Mouse (Mus musculus): ENCODE results near the gene H2afy. TPM values are rescaled to one million over a fixed set of nuclear protein-coding genes. Genes with fewer than 3 reads are reported as not detected.

The H2afy gene
- 85.2 and 110 TPM in 2 replicates for polyA plus RNA-seq (2012; rRNA removed)

DNA sequence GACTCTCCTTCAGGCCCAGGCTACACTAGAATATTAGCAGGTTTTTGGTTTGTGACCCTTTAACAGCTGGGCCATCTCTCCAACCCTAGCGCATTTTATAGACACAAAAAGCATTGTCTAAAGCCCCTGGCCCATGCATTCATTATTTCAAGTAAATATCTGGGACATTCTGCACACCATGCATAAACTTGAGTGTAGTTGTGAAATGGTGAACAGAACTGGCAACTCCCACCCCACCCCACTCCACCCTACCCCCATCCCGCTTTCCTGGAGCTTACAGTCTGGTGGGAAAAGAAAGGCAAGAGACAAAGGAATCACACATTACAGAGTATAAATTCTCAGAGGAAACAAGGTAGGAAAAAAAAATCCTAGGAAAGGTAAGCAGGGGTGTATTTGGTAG, at the start of gene H2afy:
H2afy (minus strand) TSS at position 162 of the 400 bp plus-strand sequence.
- Histone ChIP-seq H3K4me3 (replicated peaks; ENCODE audit: extremely low read depth, low read depth, low read length) (peak within 1 kb of the TSS; percentile 78), H3K4me1 (ENCODE audit: control insufficient read depth, insufficient read depth, low read length) (peaks cover 10% of the 10 kb centered on the region; the same call in 1 of the 2 replicates)
- no peak for DNase-seq
- 96% methylated on average over 2 of the region's 2 CpGs for WGBS
- TF ChIP-seq POLR2A (IDR thresholded peaks at IDR 0.05; ENCODE audit: borderline replicate concordance, extremely low read depth, low read depth, low read length) (no peak), CTCF (IDR thresholded peaks at IDR 0.05; ENCODE audit: insufficient read depth, low read length) (no peak)

- 78% methylated on average over 5 of the region's 5 CpGs for WGBS
- DNase-seq: no peak
- Histone ChIP-seq H3K4me1 (ENCODE audit: control insufficient read depth, insufficient read depth, low read length) (no peaks in the 10 kb centered on the region), H3K4me3 (replicated peaks; ENCODE audit: extremely low read depth, low read depth, low read length) (no peak overlapping the region)
- TF ChIP-seq CTCF (IDR thresholded peaks at IDR 0.05; ENCODE audit: insufficient read depth, low read length): no peak
- no peak for TF ChIP-seq POLR2A (IDR thresholded peaks at IDR 0.05; ENCODE audit: borderline replicate concordance, extremely low read depth, low read depth, low read length)
Measured at GRCm38 (mm10) chr13:56183687-56184086, 47.5 kb upstream of the H2afy start.

DNA sequence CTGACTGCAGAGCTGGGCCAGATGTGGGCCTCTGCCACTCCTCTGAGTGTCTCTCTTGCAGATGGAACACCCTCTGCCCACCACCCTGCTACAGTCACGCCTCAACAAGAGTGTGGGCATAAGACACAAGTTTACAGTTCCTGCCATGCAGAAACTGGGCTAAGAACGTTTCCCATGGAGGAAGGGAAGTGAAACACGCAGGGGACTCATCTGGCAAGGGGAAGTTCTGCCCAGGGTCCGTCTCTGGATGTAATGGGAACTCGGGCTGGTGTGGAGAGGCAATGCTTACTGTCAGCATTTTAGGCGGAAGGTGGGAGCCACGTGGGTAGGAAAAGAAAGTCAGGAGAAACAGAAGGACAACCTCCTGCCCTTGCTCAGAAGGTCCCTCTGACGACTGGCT, 45.3 kb upstream of the H2afy start:
- no peak for DNase-seq
- no peak for TF ChIP-seq CTCF (IDR thresholded peaks at IDR 0.05; ENCODE audit: insufficient read depth, low read length)
- no peak for TF ChIP-seq POLR2A (IDR thresholded peaks at IDR 0.05; ENCODE audit: borderline replicate concordance, extremely low read depth, low read depth, low read length)
- Histone ChIP-seq H3K4me1 (ENCODE audit: control insufficient read depth, insufficient read depth, low read length) (no peaks in the 10 kb centered on the region), H3K4me3 (replicated peaks; ENCODE audit: extremely low read depth, low read depth, low read length) (no peak overlapping the region)
- WGBS: 60% methylated on average over 8 of the region's 8 CpGs

DNA sequence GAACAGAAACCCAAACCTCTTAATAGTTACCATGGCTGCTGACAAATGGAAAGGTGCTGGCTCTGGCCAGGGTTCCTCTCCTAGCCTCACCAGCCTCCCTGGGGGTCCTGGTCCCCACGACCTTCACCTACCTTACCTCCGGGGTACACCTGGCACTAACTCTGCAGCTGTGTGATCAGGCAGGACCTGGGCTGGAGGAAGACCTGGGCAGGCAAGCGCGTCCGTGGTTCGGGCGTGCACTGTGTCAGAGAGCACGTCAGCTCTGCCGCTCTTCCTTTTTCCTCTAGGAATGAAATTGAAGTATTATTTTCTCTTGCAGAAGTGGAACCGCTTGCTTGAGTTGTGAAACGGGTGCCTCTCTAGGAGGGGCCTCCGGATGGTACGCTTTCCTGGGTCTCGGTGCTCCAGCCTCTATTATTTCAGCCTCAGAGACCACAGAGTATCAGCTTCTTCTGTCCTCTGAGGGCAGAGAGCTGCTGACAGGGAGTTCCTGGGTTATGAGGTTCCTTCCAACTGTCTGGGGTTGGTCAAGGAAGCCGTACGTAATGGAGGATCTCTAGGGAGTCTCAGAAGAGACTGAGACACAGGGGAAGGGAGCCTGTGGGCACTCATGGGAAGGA, 42.4 kb upstream of the H2afy start, which contains the start of gene Tifab:
Tifab (minus strand) TSS at position 470 of the 620 bp plus-strand sequence.
- 74% methylated on average over 16 of the region's 16 CpGs for WGBS
- peak within 1 kb of the TSS; percentile 39 for H3K4me3 ChIP-seq (replicated peaks; ENCODE audit: extremely low read depth, low read depth, low read length)
- H3K4me1 ChIP-seq (ENCODE audit: control insufficient read depth, insufficient read depth, low read length): no peaks in the 10 kb centered on the region
- TF ChIP-seq CTCF (IDR thresholded peaks at IDR 0.05; ENCODE audit: insufficient read depth, low read length): no peak
- TF ChIP-seq POLR2A (IDR thresholded peaks at IDR 0.05; ENCODE audit: borderline replicate concordance, extremely low read depth, low read depth, low read length): peak; percentile 64; the same call in 1 of the 2 replicates
- no peak for DNase-seq

- 77% methylated on average over 9 of the region's 9 CpGs for WGBS
- Histone ChIP-seq H3K4me1 (ENCODE audit: control insufficient read depth, insufficient read depth, low read length) (no peaks in the 10 kb centered on the region), H3K4me3 (replicated peaks; ENCODE audit: extremely low read depth, low read depth, low read length) (no peak overlapping the region)
- TF ChIP-seq POLR2A (IDR thresholded peaks at IDR 0.05; ENCODE audit: borderline replicate concordance, extremely low read depth, low read depth, low read length) (no peak), CTCF (IDR thresholded peaks at IDR 0.05; ENCODE audit: insufficient read depth, low read length) (no peak)
- DNase-seq: no peak
Measured at GRCm38 (mm10) chr13:56176310-56176709, 40.1 kb upstream of the H2afy start.

- no peak for DNase-seq
- 47% methylated on average over 4 of the region's 4 CpGs for WGBS
Measured at GRCm38 (mm10) chr13:56175848-56176247, 39.7 kb upstream of the H2afy start.

GRCm38 (mm10) chr13:56172901-56173545, 36.9 kb upstream of the H2afy start:
- no peak for DNase-seq
- no peak overlapping the region for H3K4me3 ChIP-seq (replicated peaks; ENCODE audit: extremely low read depth, low read depth, low read length)
- 43% methylated on average over 7 of the region's 7 CpGs for WGBS
- TF ChIP-seq POLR2A (IDR thresholded peaks at IDR 0.05; ENCODE audit: borderline replicate concordance, extremely low read depth, low read depth, low read length): no peak
- no peak for TF ChIP-seq CTCF (IDR thresholded peaks at IDR 0.05; ENCODE audit: insufficient read depth, low read length)
- H3K4me1 ChIP-seq (ENCODE audit: control insufficient read depth, insufficient read depth, low read length): no peaks in the 10 kb centered on the region

More at GRCm38 (mm10) chr13:56175848-56176247, 39.7 kb upstream of the H2afy start:
- H3K4me3 ChIP-seq (replicated peaks; ENCODE audit: extremely low read depth, low read depth, low read length): no peak overlapping the region
- H3K4me1 ChIP-seq (ENCODE audit: control insufficient read depth, insufficient read depth, low read length): no peaks in the 10 kb centered on the region
- TF ChIP-seq CTCF (IDR thresholded peaks at IDR 0.05; ENCODE audit: insufficient read depth, low read length) (no peak), POLR2A (IDR thresholded peaks at IDR 0.05; ENCODE audit: borderline replicate concordance, extremely low read depth, low read depth, low read length) (no peak)

DNA sequence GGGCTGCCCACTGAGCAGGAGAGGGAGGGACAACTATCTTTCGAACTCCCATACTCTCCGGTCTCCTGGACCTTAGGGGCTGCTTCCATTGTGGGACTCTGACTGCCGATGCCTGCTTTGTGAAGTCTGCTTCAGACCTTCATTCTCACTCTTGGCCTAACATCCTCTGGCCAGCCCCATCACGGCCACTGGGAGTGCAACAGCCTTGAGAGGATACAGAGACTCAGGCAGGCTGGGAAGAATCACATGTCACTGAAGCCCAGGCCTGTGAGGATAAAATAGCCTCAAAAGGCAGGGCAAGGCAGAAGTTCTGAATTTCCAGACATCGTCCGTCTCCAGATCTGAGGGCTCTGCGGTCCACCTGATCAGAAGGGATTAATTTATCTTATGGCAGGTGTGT, 35.9 kb upstream of the H2afy start:
- 82% methylated on average over 7 of the region's 7 CpGs for WGBS
- H3K4me1 ChIP-seq (ENCODE audit: control insufficient read depth, insufficient read depth, low read length): no peaks in the 10 kb centered on the region

DNA sequence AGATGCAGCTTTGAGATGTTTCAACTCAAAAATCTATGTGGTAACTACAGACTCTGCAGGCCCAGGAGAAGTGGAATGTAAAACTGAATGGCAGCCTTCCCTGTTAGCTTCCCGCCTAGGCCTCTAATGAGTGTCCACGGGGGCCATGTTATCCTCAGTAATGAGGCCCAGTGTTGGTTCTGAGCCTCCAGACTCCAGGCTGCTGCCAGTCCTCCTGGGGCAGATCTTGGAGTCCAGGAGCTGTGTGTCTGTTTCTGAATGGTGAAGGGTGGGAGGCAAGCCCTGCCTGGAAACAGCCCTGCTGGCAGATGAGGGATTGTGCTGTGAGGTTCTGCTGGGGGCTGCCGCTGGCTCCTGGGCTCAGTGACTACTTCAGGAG, 32.2 kb upstream of the H2afy start:
- no peak for DNase-seq
- 69% methylated on average over 3 of the region's 3 CpGs for WGBS
- no peak overlapping the region for H3K4me3 ChIP-seq (replicated peaks; ENCODE audit: extremely low read depth, low read depth, low read length)
- no peak for TF ChIP-seq POLR2A (IDR thresholded peaks at IDR 0.05; ENCODE audit: borderline replicate concordance, extremely low read depth, low read depth, low read length)
- no peak for TF ChIP-seq CTCF (IDR thresholded peaks at IDR 0.05; ENCODE audit: insufficient read depth, low read length)
- H3K4me1 ChIP-seq (ENCODE audit: control insufficient read depth, insufficient read depth, low read length): no peaks in the 10 kb centered on the region

More for the DNA sequence above, 35.9 kb upstream of the H2afy start:
- TF ChIP-seq POLR2A (IDR thresholded peaks at IDR 0.05; ENCODE audit: borderline replicate concordance, extremely low read depth, low read depth, low read length): no peak
- no peak for TF ChIP-seq CTCF (IDR thresholded peaks at IDR 0.05; ENCODE audit: insufficient read depth, low read length)
- H3K4me3 ChIP-seq (replicated peaks; ENCODE audit: extremely low read depth, low read depth, low read length): no peak overlapping the region
- no peak for DNase-seq

Data from lung, adult 2 months (tissue).